Mouse (Mus musculus) heart, embryonic 14.5 days (tissue): ENCODE data around the gene Six2. TPM values are rescaled to one million over a fixed set of nuclear protein-coding genes. Genes with fewer than 3 reads are reported as not detected.

Experiments
- ATAC-seq: fragments of 200-750 bp; cut with Nextera tagmentation; 2 replicates; pipeline ENCODE4 v1.8.0; 2017; ENCODE audit warnings: low read depth, moderate TSS enrichment; ENCODE audit not compliant: insufficient number of reproducible peaks, insufficient read depth, low FRiP score
- H3K27ac ChIP-seq, 2 experiments: fragments of 200-500 bp in 1 of 2; fragments of 300-500 bp in 1 of 2; sonication (generic) in 1 of 2; replicated peaks in 1 of 2; 2 replicates each; pipeline ENCODE4 v1.5.1; 2012 to 2014; ENCODE audit warnings: low read depth in 2 of 2, low read length in 2 of 2, control low read depth in 1 of 2, mild to moderate bottlenecking in 1 of 2, mixed read lengths in 1 of 2; ENCODE audit not compliant: control insufficient read depth in 1 of 2, insufficient read depth in 1 of 2
- H3K27me3 ChIP-seq: fragments of 300-500 bp; sonication (generic); 2 replicates; pipeline ENCODE4 v1.6.1; 2014; ENCODE audit warnings: mild to moderate bottlenecking, low read length, control low read depth; ENCODE audit not compliant: control insufficient read depth, insufficient read depth
- H3K36me3 ChIP-seq: fragments of 300-500 bp; sonication (generic); 2 replicates; pipeline ENCODE4 v1.6.1; 2014; ENCODE audit warnings: mild to moderate bottlenecking, control low read depth, low read length, mixed read lengths; ENCODE audit not compliant: control insufficient read depth, insufficient read depth
- H3K4me1 ChIP-seq, 2 experiments: fragments of 200-500 bp in 1 of 2; fragments of 300-500 bp in 1 of 2; sonication (generic) in 1 of 2; 2 replicates each; pipeline ENCODE4 v1.6.1; 2012 to 2014; ENCODE audit warnings: low read length in 2 of 2, control low read depth in 1 of 2, mixed read lengths in 1 of 2; ENCODE audit not compliant: control insufficient read depth in 2 of 2, insufficient read depth in 2 of 2
- H3K4me2 ChIP-seq: fragments of 300-500 bp; sonication (generic); 2 replicates; pipeline ENCODE4 v1.6.1; 2014; ENCODE audit warnings: mild to moderate bottlenecking, low read length
- H3K4me3 ChIP-seq, 2 experiments: fragments of 200-500 bp in 1 of 2; fragments of 300-500 bp in 1 of 2; sonication (generic) in 1 of 2; 2 replicates each; pipeline ENCODE4 v1.5.1; 2012 to 2014; ENCODE audit warnings: low read length in 2 of 2, mild to moderate bottlenecking in 2 of 2, control low read depth in 1 of 2, low read depth in 1 of 2, moderate library complexity in 1 of 2; ENCODE audit not compliant: control insufficient read depth in 1 of 2, insufficient read depth in 1 of 2
- H3K9ac ChIP-seq: fragments of 300-500 bp; sonication (generic); 2 replicates; pipeline ENCODE4 v1.6.1; 2014; ENCODE audit warnings: mild to moderate bottlenecking, low read length
- H3K9me3 ChIP-seq: fragments of 300-500 bp; sonication (generic); 2 replicates; pipeline ENCODE4 v1.6.1; 2016; ENCODE audit warnings: low read length, control low read depth; ENCODE audit not compliant: control insufficient read depth
- WGBS: fragments of 180-500 bp; shearing (Covaris S2); extraction: QIAGEN DNeasy Blood & Tissue Kit; methylation state at CpG from one replicate; pipeline ENCODE4 v1.1.7; 2014; 5-methylcytosine and 5-hydroxymethylcytosine counted together
- polyA plus RNA-seq: library from polyadenylated mRNA; unstranded; fragments of >200 nt; fragmentation: Nextera tagmentation; extraction: Ambion mirVana; gene quantifications from 2 replicates; pipeline ENCODE4 v1.2.1, GENCODE M21; 2014

The Six2 gene
- 0.24 TPM in 1 of 2 replicates, not detected in the other for polyA plus RNA-seq

GRCm38 (mm10) chr17:85688236-85688910 lies at the start of gene Six2:
Gene Six2 (minus strand): TSS chr17:85688274.
- H3K9ac ChIP-seq = peak within 1 kb of the TSS; percentile 30
- peaks cover 3 to 20% of the 10 kb centered on the region in 2 experiments; a peak in 3 of 4 replicates for H3K4me1 ChIP-seq
- H3K4me3 ChIP-seq = peak within 1 kb of the TSS; percentile 47 to 48
- WGBS = under 1% methylated on average over 55 of the region's 55 CpGs
- no peak within 1 kb of the TSS for H3K27ac ChIP-seq
- peak; percentile 84 for ATAC-seq
- H3K4me2 ChIP-seq = peak within 1 kb of the TSS; percentile 92
- H3K9me3 ChIP-seq = no peaks in the 10 kb centered on the region
- H3K27me3 ChIP-seq = peaks cover 88% of the 10 kb centered on the region
- H3K36me3 ChIP-seq = no peaks in the 10 kb centered on the region

DNA sequence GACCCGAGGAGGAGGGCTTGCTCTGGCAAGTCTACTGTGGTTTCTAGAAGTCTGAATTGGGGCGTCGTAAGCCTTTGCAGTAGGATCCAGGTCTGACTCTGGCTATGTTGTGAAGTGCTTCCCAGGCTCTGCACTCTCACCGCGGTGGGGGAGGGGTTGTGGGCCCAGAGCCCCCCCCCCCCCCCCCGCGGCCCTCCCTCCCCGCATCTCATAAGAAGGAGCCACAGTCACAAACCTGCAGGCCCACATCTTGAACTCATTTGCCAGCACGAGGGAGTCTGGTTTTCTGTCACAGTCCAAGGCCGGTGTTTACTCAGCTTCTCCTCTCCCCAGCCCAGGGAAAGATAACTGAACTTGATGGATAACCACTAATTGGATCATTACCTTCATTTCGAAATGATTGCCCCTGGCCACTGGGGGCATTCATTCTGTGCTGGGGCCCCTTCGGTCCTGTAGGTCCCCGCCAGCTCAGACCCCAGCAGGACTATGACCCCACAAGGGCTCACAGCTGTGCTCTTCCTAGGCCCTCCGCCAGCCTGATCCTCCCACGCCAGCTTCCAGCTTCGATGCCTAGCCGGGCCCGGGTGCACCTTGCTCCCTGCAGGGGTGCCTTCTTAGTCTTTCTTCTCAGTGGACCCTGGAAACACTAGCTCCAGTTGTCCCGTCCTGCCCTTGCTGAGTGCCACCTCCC lies 49.2 kb upstream of the Six2 start:
- WGBS = 51% methylated on average over 16 of the region's 19 CpGs
- Histone ChIP-seq H3K36me3 (no peaks in the 10 kb centered on the region), H3K27me3 (no peaks in the 10 kb centered on the region), H3K4me3 (no peak overlapping the region), H3K9ac (no peak overlapping the region), H3K9me3 (no peaks in the 10 kb centered on the region), H3K27ac (no peak overlapping the region), H3K4me2 (no peak overlapping the region), H3K4me1 (no peaks in the 10 kb centered on the region)
- no peak for ATAC-seq

DNA sequence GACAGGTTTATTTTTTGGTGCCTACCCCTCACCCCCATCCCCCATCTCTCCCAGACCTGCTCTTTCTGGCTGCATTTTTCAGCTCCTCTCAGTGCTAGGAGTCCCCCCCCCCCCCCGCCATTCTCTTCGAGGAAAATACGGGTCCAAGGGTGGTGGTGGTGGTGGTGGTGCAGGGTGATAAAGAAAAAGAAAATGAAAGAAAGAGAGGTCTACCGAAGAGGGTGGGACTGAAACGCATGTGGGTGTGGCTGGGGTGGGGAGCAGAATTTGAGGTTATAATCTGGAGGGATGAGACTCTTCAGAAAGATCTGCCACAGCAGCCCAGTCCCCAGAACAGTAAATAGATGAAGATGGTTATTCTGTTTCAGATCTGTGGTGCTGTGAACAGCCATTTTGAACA lies 43.3 kb upstream of the Six2 start:
- WGBS = 80% methylated on average over 5 of the region's 5 CpGs
- no peaks in the 10 kb centered on the region for H3K4me1 ChIP-seq
- no peaks in the 10 kb centered on the region for H3K27me3 ChIP-seq
- no peak for ATAC-seq
- H3K27ac ChIP-seq = no peak overlapping the region
- no peak overlapping the region for H3K9ac ChIP-seq
- H3K9me3 ChIP-seq = no peaks in the 10 kb centered on the region
- H3K4me2 ChIP-seq = no peak overlapping the region
- no peaks in the 10 kb centered on the region for H3K36me3 ChIP-seq
- no peak overlapping the region for H3K4me3 ChIP-seq

DNA sequence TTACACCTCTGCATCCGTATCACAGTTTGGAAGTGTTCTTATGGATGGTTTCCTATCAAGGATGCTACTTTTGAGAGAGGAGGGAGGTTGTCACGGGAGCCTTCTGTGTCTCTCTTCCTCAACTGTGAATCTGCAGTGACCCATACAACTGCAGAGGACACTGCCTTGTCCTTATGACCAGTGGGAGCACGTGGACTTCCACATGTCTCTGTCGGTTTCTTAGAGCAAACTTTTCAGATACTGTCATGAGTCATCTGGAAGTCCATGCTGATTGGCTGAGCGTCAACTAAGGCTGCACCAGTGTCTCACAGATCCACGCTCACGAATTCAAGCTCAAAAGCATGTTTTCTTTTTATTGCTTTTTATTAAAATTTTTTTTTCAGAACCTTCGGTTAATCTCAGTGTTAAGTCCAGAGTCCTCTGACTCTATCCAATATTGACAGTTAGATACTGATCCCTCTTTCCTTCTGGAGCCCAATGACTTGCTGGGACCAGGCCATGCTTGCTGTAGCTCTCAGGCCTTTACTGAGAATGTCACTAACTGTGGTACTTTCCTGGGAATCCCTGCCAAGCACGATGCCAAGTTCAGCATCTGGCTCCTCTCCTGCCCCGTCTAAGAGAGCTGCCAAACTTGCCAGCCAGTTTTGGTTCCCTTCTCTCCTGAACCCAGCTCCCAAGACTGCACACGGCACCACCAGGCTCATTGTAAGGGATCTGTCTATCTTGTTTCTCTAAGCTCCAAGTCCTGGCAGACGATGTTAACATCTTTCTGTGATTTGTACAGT lies 42.3 kb upstream of the Six2 start:
- no peak for ATAC-seq
- Histone ChIP-seq H3K9ac (no peak overlapping the region), H3K36me3 (no peaks in the 10 kb centered on the region), H3K4me1 (no peaks in the 10 kb centered on the region), H3K27me3 (no peaks in the 10 kb centered on the region), H3K9me3 (no peaks in the 10 kb centered on the region), H3K4me2 (no peak overlapping the region), H3K27ac (no peak overlapping the region), H3K4me3 (no peak overlapping the region)
- 73% methylated on average over 12 of the region's 12 CpGs for WGBS

GRCm38 (mm10) chr17:85728071-85728718 lies 40.1 kb upstream of the Six2 start:
- no peak for ATAC-seq
- H3K4me1 ChIP-seq = no peaks in the 10 kb centered on the region
- H3K27ac ChIP-seq = no peak overlapping the region
- no peaks in the 10 kb centered on the region for H3K27me3 ChIP-seq
- H3K4me2 ChIP-seq = no peak overlapping the region
- no peak overlapping the region for H3K9ac ChIP-seq
- no peaks in the 10 kb centered on the region for H3K9me3 ChIP-seq
- no peaks in the 10 kb centered on the region for H3K36me3 ChIP-seq
- 78% methylated on average over 5 of the region's 5 CpGs for WGBS
- no peak overlapping the region for H3K4me3 ChIP-seq

GRCm38 (mm10) chr17:85725988-85726387 lies 37.9 kb upstream of the Six2 start:
- no peak overlapping the region for H3K4me2 ChIP-seq
- H3K27me3 ChIP-seq = no peaks in the 10 kb centered on the region
- WGBS = 61% methylated on average over 9 of the region's 9 CpGs
- no peak overlapping the region for H3K27ac ChIP-seq
- H3K4me1 ChIP-seq = no peaks in the 10 kb centered on the region
- H3K4me3 ChIP-seq = no peak overlapping the region
- no peaks in the 10 kb centered on the region for H3K9me3 ChIP-seq
- no peak for ATAC-seq
- no peak overlapping the region for H3K9ac ChIP-seq
- no peaks in the 10 kb centered on the region for H3K36me3 ChIP-seq

GRCm38 (mm10) chr17:85723166-85723565 lies 35.1 kb upstream of the Six2 start:
- H3K9me3 ChIP-seq = no peaks in the 10 kb centered on the region
- no peaks in the 10 kb centered on the region for H3K4me1 ChIP-seq
- no peak overlapping the region for H3K27ac ChIP-seq
- H3K4me3 ChIP-seq = no peak overlapping the region
- no peaks in the 10 kb centered on the region for H3K36me3 ChIP-seq
- H3K9ac ChIP-seq = no peak overlapping the region
- WGBS = 60% methylated on average over 5 of the region's 5 CpGs
- ATAC-seq = no peak
- no peak overlapping the region for H3K4me2 ChIP-seq
- H3K27me3 ChIP-seq = no peaks in the 10 kb centered on the region
